Mouse (Mus musculus) myocyte (in vitro differentiated cells): ENCODE measurements around the gene Cd81.

Experiments
- MAX ChIP-seq: IDR thresholded peaks from one replicate; pipeline ENCODE4 v1.6.1; 2011; ENCODE audit warnings: low read depth, mild to moderate bottlenecking, control low read depth
- MYOD1 ChIP-seq, 3 experiments: IDR thresholded peaks; one replicate each; pipeline ENCODE4 v1.6.1; 2011; ENCODE audit warnings: control low read depth in 2 of 3, low read depth in 2 of 3, mild to moderate bottlenecking in 2 of 3, moderate library complexity in 1 of 3; ENCODE audit not compliant: insufficient read length in 2 of 3, control insufficient read depth in 1 of 3
- POLR2A ChIP-seq: IDR thresholded peaks from one replicate; pipeline ENCODE4 v1.6.1; 2011; ENCODE audit warnings: low read depth, mild to moderate bottlenecking, control low read depth, moderate library complexity; ENCODE audit not compliant: insufficient read length
- REST ChIP-seq: IDR thresholded peaks from one replicate; pipeline ENCODE4 v1.6.1; 2011; ENCODE audit warnings: mild to moderate bottlenecking, control low read depth, moderate library complexity; ENCODE audit not compliant: insufficient read depth, insufficient read length

DNA sequence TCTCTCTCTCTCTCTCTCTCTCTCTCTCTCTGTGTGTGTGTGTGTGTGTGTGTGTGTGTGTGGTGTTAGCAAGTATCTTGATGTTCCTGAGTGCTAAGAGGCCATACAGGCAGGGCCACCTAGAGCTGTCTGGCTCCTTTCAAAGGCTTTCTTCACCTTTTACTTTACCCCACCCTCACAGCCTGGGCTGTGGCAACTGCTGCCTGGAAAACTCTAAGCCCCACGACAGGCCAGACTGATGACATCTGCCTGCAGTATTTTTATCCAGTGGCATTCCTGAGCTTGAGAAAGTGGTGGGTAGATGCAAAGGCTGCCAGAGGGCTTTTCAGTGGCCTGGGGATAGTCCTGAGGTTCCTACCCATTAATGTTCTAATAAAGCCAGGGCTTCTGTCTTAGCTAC lies 59.9 kb downstream of the Cd81 start:
- TF ChIP-seq POLR2A: no peak
- TF ChIP-seq MAX: no peak
- no peak for TF ChIP-seq MYOD1 (IDR thresholded peaks at IDR 0.05; ENCODE audit: control insufficient read depth in 1 of 3, insufficient read length in 2 of 3, low read depth in 2 of 3)
- no peak for TF ChIP-seq REST
